Mouse (Mus musculus) heart, adult 8-10 months (tissue): ENCODE measurements around the gene Eif6. TPM values are rescaled to one million over a fixed set of nuclear protein-coding genes. Genes with fewer than 3 reads are reported as not detected.
A peak's percentile ranks its signal among the peaks of the same experiment; 100 is the strongest.

Source experiments
- DNase-seq: peaks from one replicate; pipeline ENCODE4 v3.0.0; 2022; ENCODE audit warnings: low spot score
- total RNA-seq, 4 experiments: library from RNA; stranded (reverse); gene quantifications; 2 replicates each; pipeline ENCODE4 v1.2.4; 2022

Gene Eif6
- total RNA-seq, 4 experiments from 2014 or later, result 44.2 to 65.1 (median 54.3) TPM

DNA sequence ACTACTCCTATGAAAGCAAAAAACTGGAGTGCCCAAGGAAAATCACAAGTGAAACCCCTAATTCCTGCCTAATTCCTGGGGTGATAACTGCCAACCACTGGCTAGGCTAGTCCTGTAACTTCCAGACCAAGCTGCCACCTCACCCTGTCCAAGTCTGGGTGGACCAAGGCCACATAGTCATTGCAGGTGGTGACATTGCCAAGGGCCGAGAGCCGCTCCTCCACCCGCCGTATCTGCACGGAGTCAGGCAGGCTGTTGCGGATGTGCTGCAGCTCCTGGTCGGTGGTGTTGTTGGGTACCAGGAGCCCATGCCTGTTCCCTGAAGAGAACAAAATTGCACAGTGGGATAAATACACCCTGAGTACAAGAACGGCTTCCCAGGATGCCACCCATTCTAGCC, 3.0 kb downstream of the Eif6 start:
- DNase-seq, result no peak

DNA sequence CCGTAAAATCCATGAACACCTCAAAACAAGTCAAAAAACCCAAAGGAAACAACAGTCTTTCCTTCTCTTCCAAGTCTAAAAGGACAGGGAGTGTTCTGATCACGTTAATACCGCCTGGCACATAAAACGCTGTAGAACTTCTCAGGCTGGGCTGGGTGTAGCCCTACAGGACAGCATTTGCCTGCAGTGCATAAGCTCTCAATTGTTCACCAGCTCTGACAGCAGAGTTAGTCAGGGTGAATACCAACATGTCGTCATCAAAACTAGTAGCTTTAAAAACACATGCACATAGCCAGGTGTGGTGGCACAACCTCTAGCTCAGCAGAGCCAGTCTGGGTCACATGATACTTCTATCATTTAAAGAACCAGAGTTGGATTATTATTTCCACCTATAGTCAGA, 5.9 kb downstream of the Eif6 start:
- DNase-seq, result no peak

DNA sequence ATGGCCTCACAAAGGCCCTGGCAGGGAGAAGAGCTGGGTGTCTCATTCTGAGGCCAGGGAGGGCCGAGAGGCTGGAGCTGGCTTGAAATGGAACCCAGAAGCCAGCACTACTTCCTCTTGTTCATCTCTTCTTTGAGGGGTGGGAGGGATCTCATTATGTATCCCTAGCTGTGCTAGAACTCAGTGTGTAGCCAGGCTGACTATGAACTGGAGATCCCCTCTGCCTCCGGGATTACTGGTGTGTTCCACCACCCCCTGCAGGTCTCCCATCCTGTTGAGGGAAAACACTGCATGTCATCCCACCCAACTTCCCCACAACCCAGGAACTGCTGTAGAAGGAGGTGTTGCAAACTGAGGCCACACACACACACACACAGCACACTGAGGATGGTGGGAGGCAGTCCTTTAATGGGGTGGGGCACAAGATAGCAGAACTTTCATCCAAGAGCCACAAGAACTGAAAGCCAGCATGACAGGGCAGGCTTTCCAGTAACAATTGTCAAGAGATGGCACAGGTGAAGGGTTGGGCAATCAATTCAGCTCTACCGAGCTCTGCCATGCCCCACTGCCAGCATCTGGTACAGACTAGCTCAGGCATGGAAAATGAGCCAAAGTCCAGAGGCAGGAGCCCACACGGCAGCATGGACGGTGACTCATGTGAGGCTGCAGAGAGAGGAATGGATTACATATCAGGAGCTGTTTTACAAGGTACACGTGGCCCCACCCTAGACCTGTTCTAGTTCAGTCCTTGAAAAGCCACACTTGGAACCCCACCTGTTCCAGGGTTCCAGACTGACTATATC, 7.1 kb downstream of the Eif6 start:
- no peak for DNase-seq

DNA sequence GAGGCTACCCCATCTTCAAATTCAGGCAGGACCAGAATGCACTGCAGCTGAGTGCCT, 7.5 kb downstream of the Eif6 start, which contains the start of gene BC029722:
TSS of gene BC029722 (minus strand) at position 35 of the 57 bp plus-strand sequence.
- no peak for DNase-seq

DNA sequence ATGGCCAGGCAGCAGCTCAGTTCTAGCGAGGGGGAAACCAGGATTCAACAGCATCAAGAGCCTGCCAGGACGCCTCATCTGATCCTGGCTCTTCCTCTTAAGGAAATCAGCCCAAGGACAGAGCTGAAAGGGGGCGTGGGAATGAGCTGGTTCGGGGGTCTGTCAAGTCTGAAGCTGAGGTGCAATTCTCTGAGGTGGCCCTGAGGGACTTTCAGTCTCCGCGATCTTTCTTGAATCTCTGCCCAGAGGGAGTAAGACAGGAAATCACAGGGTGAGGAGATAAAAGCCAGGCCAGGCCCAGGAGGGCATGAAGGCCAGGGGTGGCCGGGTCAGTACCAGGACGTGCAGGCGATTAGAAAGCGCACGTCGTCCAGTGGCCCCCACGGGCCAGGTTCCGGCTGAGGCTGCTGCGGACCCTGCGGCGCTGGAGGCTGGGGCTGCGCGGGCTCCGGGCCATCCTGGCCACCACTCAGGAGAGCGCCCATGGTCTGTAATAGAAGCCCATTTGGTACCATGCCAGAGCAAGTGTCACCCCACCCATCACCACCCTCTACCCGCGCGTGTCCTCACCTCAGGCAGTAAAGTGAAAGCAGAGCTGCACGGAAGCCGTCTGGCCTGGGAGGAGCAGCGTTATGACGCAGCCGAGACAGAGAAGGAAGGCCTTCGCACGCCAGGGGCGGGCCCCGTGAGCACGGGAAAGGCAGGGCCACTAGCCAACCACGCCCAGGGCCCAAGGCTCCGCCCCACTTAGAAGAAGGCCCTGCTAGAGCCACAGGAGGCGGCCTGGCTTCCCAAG, 7.9 kb downstream of the Eif6 start:
- DNase-seq, result peak; percentile 96

DNA sequence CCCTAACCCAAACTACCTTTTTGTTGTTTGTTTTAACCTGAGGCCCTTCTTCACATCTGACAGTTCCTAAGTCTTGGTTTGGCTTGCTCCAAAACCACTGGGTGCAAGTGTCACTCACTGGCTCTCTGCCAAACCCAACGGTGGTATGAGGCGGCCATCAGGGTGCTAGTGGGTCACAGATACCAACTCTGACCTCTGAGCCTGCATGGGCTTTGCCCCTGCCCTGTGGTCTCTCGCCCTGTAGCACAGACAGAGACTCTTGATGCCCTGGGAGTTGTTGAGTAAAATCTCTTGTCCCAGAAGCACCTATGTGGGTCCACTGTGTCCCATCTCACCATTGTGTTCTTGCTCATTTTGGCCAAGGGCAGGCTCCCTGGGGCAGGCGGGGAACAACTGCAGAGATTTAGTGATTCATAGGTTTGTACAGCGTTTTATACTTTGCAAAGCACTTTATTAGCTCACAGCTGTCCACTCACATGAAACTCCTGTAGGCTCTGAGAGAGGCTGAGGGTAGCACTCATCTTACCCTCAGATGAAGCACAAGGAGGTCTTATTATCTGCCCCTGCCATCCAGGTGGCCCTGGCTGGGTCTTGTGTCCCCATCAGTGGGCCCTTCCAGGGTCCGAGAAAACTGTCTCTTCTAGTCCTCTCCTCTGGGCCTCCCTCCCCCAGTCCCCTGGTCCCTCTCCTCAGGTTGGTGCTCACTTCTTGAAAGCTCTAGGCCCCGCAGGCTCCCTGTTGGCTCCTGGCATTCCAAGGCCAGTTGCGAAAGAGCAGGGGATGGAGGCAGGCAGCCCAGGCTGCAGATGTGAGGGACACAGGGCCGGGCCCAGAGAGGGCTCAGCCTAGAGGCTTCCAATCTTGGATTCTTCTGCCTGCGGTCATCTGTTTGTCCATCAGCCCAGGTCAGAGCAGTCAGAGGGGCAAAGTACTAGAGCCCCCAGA, 9.2 kb downstream of the Eif6 start:
- DNase-seq, result peak; percentile 41

DNA sequence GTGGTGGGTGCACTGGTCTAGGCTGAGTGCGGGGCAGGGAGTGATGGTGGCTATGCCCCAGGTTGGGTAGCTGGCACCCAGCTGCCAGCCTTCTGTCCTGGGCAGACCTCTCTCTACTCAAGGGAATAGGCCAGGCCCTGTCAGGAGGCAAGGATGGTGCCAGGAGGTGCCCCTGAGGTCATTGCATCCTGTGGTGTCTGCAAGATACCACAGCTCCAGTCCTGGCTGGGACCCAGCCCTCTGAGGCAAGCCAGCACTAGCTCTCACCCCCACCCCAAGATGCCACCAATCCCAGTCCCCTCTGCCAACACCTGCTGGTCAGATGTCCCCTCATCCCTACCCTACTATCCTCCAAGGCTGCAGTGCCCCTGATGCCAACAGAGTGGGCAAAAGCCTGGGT, 10.5 kb downstream of the Eif6 start:
- no peak for DNase-seq

DNA sequence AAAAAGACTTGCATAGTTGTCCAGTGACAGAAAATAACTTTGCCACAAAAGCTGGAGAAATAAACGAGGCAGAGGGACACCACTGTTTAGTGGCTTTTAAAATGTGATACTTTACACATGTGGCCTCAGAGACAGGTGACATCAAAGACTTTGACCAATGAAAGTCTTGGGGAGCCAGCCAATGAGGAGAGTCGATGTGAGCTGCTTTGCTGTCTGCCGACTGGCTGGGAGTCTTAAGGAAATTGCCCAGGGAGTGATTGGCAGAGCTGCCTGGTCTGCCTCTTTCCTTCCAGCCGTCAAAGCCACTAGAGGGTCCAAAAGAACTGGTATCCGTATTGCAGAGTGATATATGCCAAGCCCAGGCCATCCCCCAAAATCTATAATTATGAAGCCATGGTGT, 11.9 kb downstream of the Eif6 start:
- DNase-seq, result no peak

DNA sequence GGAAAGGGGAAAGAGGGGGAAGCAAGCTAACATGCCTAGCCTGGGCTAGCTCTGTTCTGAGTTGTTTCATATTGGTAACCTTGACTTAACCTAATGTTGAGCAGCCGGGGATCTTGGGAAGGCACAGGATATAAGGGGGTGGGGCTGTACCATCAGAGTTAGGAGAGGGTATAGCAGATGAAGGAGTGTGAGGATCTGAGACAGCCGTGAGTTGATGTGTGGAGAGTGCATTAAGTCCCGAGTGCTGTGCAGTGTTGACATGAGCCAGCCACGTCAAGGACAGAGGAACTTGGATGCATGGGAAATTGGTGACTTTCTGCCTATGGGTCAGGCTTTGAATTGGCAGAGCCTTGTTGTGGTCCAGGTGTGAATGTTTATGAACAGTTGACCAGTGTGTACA, 14.1 kb downstream of the Eif6 start:
- DNase-seq, result no peak

DNA sequence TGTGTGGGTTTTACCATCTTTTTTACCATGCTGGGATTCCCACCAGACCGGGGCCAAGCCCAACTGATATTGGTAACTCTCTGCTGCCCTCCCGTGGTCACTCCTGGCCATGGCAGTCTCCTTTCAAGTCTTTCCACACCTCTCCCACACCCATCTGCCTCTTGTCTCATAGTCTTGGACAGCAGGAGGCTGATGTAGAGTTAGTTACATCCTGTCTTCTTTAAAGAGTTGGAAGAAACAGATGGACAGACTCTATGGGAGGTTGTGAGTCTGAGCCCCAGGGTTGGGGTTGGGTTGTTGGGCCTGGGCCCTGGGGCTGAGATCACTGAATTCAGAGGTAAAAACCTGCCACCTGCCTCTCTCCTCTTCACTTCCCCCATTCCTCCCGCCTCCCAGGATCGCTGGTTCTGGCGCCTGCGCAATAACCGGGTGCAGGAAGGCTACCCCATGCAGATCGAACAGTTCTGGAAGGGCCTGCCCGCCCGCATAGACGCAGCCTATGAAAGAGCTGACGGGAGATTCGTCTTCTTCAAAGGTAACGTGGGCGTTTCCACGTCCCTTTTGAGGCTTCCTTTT, 14.8 kb downstream of the Eif6 start:
- peak; percentile 69 for DNase-seq

DNA sequence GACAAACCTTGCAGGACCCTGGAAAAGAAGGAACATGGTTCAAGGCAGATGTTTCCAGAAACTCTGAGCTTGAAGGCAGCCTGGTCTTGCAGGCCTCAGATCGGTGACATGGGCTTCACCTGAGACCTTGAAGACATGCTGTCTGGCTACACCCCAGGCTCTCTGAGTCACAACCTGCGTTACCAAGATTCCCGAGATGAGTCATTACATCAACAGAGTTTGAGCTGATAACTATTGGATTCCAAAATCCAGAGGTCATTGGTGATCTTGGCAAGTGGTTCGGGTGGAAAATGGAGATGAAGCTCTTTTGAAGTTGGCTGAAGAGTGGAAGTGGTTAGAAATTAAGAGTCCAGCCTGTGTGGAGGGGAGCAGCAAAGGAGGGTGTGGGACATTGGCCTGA, 17.1 kb downstream of the Eif6 start:
- no peak for DNase-seq

DNA sequence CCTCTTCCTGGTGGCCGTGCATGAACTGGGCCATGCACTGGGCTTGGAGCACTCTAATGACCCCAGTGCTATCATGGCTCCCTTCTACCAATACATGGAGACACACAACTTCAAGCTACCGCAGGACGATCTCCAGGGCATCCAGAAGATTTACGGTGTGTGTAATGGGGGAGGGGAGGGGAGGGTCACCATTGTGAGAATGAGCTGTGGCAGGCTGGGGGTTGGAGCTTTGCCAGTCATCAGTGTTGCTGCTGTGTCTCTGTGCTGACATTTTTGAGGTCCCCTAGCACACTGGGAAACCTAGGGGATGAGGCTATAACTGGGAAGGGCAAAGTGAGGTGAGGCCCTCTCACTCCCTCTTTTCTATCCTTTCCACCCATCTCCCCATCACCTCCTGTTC, 19.3 kb downstream of the Eif6 start:
- DNase-seq, result no peak

DNA sequence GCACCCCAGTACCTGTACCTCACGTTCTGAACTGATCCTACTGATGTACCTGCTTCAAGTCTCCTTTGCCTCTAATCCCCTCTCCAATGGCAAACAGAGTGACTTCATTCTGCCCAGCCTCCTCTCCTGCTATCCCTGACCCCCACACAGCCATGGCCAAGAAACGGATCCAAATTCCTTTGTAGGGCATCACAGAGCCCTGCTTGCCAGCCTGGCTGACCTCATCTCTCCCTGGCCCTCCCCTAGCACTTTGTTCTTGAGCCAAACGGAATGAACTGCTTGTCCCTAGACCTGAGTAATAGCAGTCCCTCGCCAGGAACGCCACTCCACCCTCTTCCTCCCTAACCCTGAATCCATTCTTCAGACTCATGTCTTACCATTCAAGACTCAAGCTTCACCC, 20.2 kb downstream of the Eif6 start:
- DNase-seq, result peak; percentile 63

DNA sequence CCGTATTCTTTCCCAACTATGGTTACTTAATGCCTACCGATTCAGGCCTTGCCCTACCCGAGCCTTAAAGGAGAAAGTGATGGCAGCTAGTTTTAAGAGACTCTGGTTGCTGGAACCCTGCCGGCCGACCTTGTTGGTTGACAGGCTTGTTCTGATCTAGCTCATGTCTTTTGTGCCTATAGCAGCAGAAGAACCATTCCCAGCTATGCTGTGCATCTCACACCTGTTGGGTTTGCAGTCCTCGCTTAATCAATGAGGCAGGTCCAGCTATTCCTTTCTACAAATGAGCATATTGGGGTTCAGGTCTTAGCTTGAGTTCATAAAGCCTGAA, 20.8 kb downstream of the Eif6 start:
- DNase-seq, result no peak

DNA sequence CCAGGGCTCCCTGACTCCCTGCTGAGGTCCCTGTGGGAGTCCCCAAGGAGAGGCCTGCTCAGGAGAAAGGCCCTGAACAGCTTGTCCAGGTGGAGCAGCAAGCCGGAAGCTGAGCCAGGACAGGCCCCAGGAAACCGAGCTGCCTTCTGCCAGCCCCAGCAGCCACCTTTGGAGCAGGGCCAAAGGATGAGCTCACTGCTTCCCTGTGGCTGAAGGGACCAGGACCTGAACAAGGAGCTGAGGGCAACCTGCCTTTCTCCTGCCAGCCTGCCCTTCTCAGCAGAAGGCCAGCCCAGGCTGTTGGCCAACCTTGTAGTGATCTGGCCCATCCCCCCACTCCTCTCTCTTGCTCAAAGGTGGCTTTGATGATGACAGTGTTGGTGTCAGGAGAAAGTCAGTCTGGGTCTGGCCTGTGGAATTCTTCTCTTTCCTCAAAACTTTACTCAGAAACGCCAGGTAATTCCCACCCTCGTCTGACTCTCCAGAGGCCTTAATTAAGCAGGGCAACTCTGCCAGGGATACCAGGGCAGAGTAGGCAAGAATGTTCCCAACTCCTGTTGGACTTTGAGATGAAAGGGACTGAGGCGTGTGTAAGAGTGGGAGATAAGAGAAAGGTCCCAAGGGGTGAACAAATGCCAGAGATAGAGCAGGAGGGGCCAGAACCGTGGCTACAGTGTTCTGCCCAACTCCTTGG, 21.3 kb downstream of the Eif6 start:
- DNase-seq, result no peak

DNA sequence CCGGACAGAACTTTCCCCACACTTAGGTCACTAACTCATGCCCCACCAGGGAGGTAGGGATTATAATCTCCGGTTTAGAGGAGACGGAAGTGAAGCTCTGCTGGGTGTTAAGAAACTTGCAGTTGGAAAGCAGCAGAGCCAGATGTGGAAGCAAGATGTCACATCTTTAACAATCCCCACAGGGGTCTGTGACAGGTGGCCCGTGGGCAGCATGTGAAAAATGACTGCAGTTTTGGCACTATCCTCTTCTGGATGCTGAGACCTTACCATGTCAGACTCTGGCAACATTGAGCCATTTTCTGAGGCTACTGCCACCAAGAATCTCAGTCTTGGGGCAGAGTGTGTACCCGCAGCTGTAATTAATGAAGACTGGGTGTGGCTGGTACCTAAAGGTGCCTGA, 22.7 kb downstream of the Eif6 start:
- no peak for DNase-seq

DNA sequence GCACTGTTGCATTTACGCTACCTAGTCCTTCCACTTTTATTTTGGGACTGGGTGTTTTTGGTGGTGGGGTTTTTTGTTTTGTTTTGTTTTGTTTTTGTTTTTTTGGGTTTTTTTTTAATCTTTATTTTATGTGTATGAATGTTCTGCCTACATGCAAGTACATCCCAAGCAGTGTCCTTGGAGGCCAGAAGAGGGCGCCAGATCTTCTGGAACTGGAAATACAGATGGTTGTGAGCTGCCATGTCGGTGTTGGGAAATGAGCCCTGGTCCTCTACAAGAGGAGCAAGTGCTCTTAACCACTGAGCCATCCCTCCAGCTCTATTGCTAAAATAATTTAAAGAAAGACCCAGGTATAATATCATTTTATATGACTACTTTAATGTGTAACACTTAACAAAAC, 24.0 kb downstream of the Eif6 start:
- no peak for DNase-seq

DNA sequence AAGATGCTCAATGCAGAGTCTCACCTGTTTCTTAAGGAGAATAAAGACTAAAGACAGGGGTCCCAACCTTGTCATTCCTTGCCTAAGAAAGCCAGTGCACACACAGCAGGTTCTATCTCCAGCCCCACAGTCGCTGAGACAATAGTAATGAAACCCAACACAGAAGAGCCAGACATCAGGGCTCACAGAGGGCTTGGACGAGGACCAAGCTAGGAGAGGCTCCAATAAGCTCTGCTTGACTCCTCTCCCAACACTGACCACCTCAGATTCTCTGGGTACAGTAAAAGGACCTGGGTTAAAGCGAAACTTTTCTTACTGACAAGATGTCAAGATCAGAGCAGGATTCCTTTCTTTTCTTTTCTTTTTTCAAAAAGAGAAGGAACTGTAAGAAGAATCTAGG, 28.1 kb downstream of the Eif6 start:
- no peak for DNase-seq

DNA sequence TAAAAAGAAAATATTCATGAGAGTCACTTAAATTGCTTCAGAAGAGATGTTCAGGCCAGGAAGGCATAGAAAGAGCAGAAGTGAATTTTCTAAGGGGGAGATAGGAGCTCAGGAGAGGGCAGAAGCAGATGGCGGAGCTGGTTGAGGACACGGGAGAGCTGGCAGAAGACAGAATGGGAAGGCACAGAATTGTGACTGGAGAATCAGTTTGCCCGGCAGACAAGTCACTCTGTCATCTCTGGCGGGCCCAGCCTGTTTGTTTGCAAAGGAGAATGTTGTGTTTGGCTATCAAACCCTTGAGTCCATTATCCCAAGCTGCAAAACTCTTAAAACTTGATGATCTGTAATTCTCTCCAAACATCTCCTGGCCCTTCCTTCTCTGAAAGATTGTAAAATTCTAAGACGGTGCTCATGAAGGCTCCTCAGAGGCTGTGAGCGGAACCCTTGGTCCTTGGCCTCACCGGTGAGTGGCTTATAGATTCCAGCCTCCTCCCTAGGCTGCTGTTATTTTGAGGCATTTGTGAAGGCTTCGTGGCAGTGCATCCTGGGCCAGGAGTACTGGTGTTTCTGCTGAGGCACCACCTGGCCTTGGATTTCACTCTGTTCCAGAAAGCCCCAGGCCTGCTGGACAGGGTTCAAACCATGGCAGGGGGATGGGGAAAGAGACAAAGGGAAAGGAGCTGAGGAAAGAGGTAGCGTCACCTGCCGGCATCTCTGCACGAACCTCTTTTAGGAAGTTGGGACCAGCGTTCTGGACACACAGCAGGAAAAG, 31.9 kb downstream of the Eif6 start:
- DNase-seq, result no peak

DNA sequence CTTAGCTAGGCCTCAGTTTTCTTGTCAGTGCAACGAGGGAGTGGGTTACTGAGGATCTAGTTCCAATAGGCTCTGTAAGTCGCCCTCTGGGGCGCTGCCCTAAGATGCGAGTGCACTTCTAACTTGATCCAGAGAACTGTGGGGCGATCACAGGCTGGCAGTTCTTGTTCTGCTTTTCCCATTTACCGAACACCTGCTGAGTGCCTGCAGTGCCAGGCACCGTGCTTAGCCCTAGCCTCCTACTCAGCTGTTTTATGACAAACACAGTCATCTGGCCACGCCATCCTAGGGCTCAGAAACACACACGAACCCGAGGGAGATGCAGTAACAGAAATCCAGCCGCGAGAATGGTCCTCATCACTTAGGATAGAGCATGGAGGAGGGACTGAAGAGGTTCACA, 33.8 kb downstream of the Eif6 start:
- DNase-seq, result no peak
